Mouse (Mus musculus) limb, embryonic 11.5 days (tissue): ENCODE measurements around the gene Arhgap15. TPM values are rescaled to one million over a fixed set of nuclear protein-coding genes. Genes with fewer than 3 reads are reported as not detected.

Source experiments
- ATAC-seq: fragments of 200-750 bp; cut with Nextera tagmentation; 2 replicates; pipeline ENCODE4 v1.8.0; 2017; ENCODE audit warnings: low read depth; ENCODE audit not compliant: insufficient number of reproducible peaks, low FRiP score, low TSS enrichment
- DNase-seq: peaks from one replicate; pipeline ENCODE4 v3.0.0-alpha.2; 2015; ENCODE audit warnings: low spot score
- H3K27ac ChIP-seq: fragments of 300-500 bp; sonication (generic); replicated peaks from 2 replicates; pipeline ENCODE4 v1.5.1; 2014; ENCODE audit warnings: low read depth, mild to moderate bottlenecking, low read length
- H3K27me3 ChIP-seq: fragments of 300-500 bp; sonication (generic); 2 replicates; pipeline ENCODE4 v1.6.1; 2014; ENCODE audit warnings: mild to moderate bottlenecking, low read length, mixed read lengths; ENCODE audit not compliant: control insufficient read depth, insufficient read depth
- H3K36me3 ChIP-seq: fragments of 300-500 bp; sonication (generic); 2 replicates; pipeline ENCODE4 v1.6.1; 2014; ENCODE audit warnings: mild to moderate bottlenecking, low read length, moderate library complexity, mixed read lengths; ENCODE audit not compliant: control insufficient read depth, insufficient read depth
- H3K4me1 ChIP-seq: fragments of 300-500 bp; sonication (generic); 2 replicates; pipeline ENCODE4 v1.6.1; 2014; ENCODE audit warnings: low read length, mixed read lengths; ENCODE audit not compliant: control insufficient read depth, insufficient read depth
- H3K4me2 ChIP-seq: fragments of 300-500 bp; sonication (generic); 2 replicates; pipeline ENCODE4 v1.6.1; 2014; ENCODE audit warnings: low read depth, mild to moderate bottlenecking, moderate library complexity; ENCODE audit not compliant: severe bottlenecking
- H3K4me3 ChIP-seq: fragments of 300-500 bp; sonication (generic); 2 replicates; pipeline ENCODE4 v1.5.1; 2014; ENCODE audit warnings: low read depth, low read length
- H3K9ac ChIP-seq: fragments of 300-500 bp; sonication (generic); 2 replicates; pipeline ENCODE4 v1.6.1; 2014; ENCODE audit warnings: mild to moderate bottlenecking, low read length
- H3K9me3 ChIP-seq: fragments of 300-500 bp; sonication (generic); 2 replicates; pipeline ENCODE4 v1.6.1; 2016; ENCODE audit warnings: low read length; ENCODE audit not compliant: control insufficient read depth
- WGBS: fragments of 180-500 bp; shearing (Covaris S2); extraction: QIAGEN DNeasy Blood & Tissue Kit; methylation state at CpG from one replicate; pipeline ENCODE4 v1.1.7; 2014; 5-methylcytosine and 5-hydroxymethylcytosine counted together
- polyA plus RNA-seq: library from polyadenylated mRNA; unstranded; fragments of >200 nt; fragmentation: Nextera tagmentation; extraction: Ambion mirVana; gene quantifications from 2 replicates; pipeline ENCODE4 v1.2.1, GENCODE M21; 2014

Arhgap15 gene
- polyA plus RNA-seq, 1 experiment from 2014 or later, result 0.32 TPM

GRCm38 (mm10) chr2:44016720-44017119 is 268.1 kb downstream of the Arhgap15 start:
- H3K9me3 ChIP-seq, result no peaks in the 10 kb centered on the region
- no peak overlapping the region for H3K4me3 ChIP-seq
- H3K27ac ChIP-seq, result no peak overlapping the region
- H3K4me2 ChIP-seq, result no peak overlapping the region
- 79% methylated on average over 3 of the region's 3 CpGs for WGBS
- H3K27me3 ChIP-seq, result no peaks in the 10 kb centered on the region
- H3K9ac ChIP-seq, result no peak overlapping the region
- H3K36me3 ChIP-seq, result no peaks in the 10 kb centered on the region
- ATAC-seq (no peak), DNase-seq (no peak)
- no peaks in the 10 kb centered on the region for H3K4me1 ChIP-seq

- H3K4me3 ChIP-seq, result no peak overlapping the region
- no peak overlapping the region for H3K27ac ChIP-seq
- WGBS, result 91% methylated on average over 14 of the region's 14 CpGs
- H3K9me3 ChIP-seq, result no peaks in the 10 kb centered on the region
- no peaks in the 10 kb centered on the region for H3K27me3 ChIP-seq
- ATAC-seq (no peak), DNase-seq (no peak)
- H3K36me3 ChIP-seq, result no peaks in the 10 kb centered on the region
- H3K4me2 ChIP-seq, result no peak overlapping the region
- H3K4me1 ChIP-seq, result no peaks in the 10 kb centered on the region
- no peak overlapping the region for H3K9ac ChIP-seq
These were observed 268.9 kb downstream of the Arhgap15 start for GRCm38 (mm10) chr2:44017405-44018026.

DNA sequence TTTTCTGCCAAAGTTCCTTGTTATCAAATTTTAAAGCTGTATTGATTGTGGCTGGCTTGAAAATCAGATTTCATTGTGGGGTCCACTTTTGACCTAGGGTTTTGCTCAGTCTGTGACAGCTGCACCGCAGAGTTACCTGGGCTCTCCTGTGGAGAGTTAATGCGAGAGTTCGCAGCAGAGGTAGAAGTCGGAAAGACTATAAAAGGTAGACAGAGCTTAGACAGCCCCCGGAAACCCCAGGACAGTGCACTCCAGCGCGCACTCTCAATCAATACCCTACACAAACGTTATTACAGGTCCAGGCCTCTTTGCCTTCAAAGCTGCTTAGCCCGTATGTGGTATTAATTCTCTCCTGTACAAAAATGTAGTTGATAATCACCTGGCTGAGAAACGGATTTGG is 269.4 kb downstream of the Arhgap15 start:
- Histone ChIP-seq H3K9ac (no peak overlapping the region), H3K36me3 (no peaks in the 10 kb centered on the region), H3K4me1 (no peaks in the 10 kb centered on the region), H3K9me3 (no peaks in the 10 kb centered on the region), H3K4me3 (no peak overlapping the region), H3K27me3 (no peaks in the 10 kb centered on the region), H3K4me2 (no peak overlapping the region), H3K27ac (no peak overlapping the region)
- ATAC-seq (no peak), DNase-seq (no peak)
- 86% methylated on average over 10 of the region's 10 CpGs for WGBS

GRCm38 (mm10) chr2:44024704-44025103 is 276.1 kb downstream of the Arhgap15 start:
- Histone ChIP-seq H3K9ac (no peak overlapping the region), H3K9me3 (no peaks in the 10 kb centered on the region), H3K27ac (no peak overlapping the region), H3K4me2 (no peak overlapping the region), H3K4me1 (no peaks in the 10 kb centered on the region), H3K36me3 (no peaks in the 10 kb centered on the region), H3K27me3 (no peaks in the 10 kb centered on the region), H3K4me3 (no peak overlapping the region)
- WGBS, result 78% methylated on average over 1 of the region's 1 CpGs
- no peak for DNase-seq
- ATAC-seq, result no peak

DNA sequence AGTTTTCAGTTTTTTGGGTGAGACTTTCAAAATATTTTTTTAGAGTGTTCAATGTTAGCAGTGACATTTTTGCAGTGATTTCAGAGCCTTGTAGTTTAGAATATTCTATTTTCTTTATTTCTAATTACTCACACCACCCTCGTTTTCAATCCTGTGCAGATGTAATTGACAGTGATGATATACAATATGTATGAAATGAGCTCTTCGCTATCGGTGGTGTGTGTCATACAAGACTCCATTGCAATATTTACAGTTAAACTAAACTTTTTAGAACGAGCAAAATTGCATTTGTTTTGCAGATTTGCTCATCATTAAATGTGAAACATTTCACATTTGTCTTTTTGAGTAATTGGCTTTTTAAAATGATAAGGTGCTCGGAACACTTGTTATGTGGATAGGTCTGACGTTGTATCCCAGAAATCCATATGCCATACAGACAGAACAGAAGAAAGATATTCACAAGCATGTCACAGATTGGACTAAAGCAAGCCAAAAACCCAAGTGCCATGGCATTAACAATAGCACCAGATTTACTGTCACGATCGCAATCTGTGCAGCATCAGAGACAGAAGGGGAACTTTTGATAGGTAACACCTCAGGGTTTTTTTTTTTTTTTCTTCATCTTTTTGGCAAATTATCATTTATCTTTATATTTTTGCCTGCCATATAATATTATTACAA is 280.6 kb downstream of the Arhgap15 start:
- no peak overlapping the region for H3K4me3 ChIP-seq
- H3K27me3 ChIP-seq, result no peaks in the 10 kb centered on the region
- DNase-seq (no peak), ATAC-seq (no peak)
- no peaks in the 10 kb centered on the region for H3K36me3 ChIP-seq
- 91% methylated on average over 8 of the region's 8 CpGs for WGBS
- H3K9ac ChIP-seq, result no peak overlapping the region
- no peaks in the 10 kb centered on the region for H3K4me1 ChIP-seq
- no peak overlapping the region for H3K4me2 ChIP-seq
- H3K27ac ChIP-seq, result no peak overlapping the region
- H3K9me3 ChIP-seq, result no peaks in the 10 kb centered on the region

DNA sequence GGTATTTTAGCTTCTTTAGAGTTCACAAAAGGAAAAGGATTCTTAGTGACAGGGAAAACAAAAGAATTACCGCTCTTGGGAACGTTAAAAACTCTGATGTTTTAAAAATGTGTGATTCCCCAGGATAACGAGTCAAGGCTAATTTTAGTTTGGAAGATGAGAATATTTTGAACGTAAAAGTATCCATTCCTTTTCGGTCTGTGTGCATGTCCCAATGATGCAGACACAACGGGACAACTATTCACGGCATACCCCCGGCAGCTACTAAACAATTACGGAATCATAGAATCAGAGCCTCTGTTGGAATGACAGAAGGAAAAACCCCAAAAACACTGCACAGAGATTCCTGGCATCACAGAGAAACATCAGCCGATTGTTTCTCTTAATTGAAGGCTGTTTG is 281.2 kb downstream of the Arhgap15 start:
- no peak for ATAC-seq
- H3K4me2 ChIP-seq, result no peak overlapping the region
- DNase-seq, result no peak
- no peaks in the 10 kb centered on the region for H3K36me3 ChIP-seq
- H3K9me3 ChIP-seq, result no peaks in the 10 kb centered on the region
- H3K4me1 ChIP-seq, result no peaks in the 10 kb centered on the region
- no peak overlapping the region for H3K4me3 ChIP-seq
- H3K27ac ChIP-seq, result no peak overlapping the region
- H3K9ac ChIP-seq, result no peak overlapping the region
- WGBS, result 93% methylated on average over 10 of the region's 10 CpGs
- no peaks in the 10 kb centered on the region for H3K27me3 ChIP-seq

DNA sequence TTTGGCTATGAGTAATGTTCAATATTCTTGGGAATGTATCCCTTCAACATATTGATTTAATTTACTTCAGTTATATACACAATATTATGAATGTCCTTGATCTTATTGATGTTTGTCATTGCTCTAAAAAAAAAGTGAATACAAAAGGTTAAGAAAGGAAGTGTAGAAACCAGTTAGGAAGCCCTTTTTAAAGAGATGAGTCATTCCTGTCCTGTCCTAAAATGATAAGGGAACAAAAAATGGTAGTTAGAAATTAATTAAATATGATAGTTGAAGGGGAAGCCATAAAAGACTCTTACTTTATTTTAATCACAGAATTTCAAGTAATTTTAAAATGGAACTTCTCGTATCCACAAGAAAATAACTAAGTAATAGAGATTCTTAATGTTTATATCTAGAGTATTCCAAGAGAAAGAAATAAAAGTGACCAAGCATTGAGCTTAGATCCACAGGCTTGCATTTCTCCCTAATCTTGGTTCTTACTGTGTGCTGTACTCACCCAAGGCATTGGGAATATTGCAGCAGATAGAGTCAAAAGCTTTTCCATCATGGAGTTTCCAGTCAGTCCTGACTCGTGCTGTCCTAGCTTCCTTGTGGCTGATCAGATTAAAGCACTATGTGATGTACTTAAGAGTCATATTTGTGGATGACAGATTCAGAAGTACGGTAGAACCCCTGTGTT is 291.0 kb downstream of the Arhgap15 start:
- no peak overlapping the region for H3K4me2 ChIP-seq
- WGBS, result 83% methylated on average over 3 of the region's 3 CpGs
- no peak for DNase-seq
- H3K36me3 ChIP-seq, result no peaks in the 10 kb centered on the region
- H3K9ac ChIP-seq, result no peak overlapping the region
- no peak overlapping the region for H3K4me3 ChIP-seq
- no peak for ATAC-seq
- no peaks in the 10 kb centered on the region for H3K4me1 ChIP-seq
- H3K9me3 ChIP-seq, result no peaks in the 10 kb centered on the region
- H3K27me3 ChIP-seq, result no peaks in the 10 kb centered on the region
- no peak overlapping the region for H3K27ac ChIP-seq

- Histone ChIP-seq H3K36me3 (no peaks in the 10 kb centered on the region), H3K4me2 (no peak overlapping the region), H3K4me3 (no peak overlapping the region), H3K9ac (no peak overlapping the region), H3K27ac (no peak overlapping the region), H3K27me3 (no peaks in the 10 kb centered on the region), H3K4me1 (no peaks in the 10 kb centered on the region), H3K9me3 (no peaks in the 10 kb centered on the region)
- ATAC-seq, result no peak
- DNase-seq, result no peak
- WGBS, result 53% methylated on average over 2 of the region's 2 CpGs
These were observed 295.5 kb downstream of the Arhgap15 start for GRCm38 (mm10) chr2:44044088-44044487.
